Comparison of ENCODE assay signal across 14 mouse cellular contexts in genomic region chr13:64252147-64252546, GRCm38 (mm10). TPM values are rescaled to one million over a fixed set of nuclear protein-coding genes. Genes with fewer than 3 reads are reported as not detected.
DNase-seq lines count a peak whose midpoint lies in the region; ATAC-seq and TF ChIP-seq lines count a peak whose summit lies in the region.
"Had no signal": no experiment of that assay in that cellular context is flagged by ENCODE, and none has a peak within 500 bp of the region (broad histone marks: within the 10 kb centered on the region; RNA-seq: fewer than 3 reads in every experiment).

No protein-coding gene starts in this region.

- H3K4me2 ChIP-seq in neural tube, embryonic 15.5 days: no peak overlapping the region
- H3K4me2 ChIP-seq: heart, embryonic 12.5 days; hindbrain, embryonic 12.5 days; limb, embryonic 12.5 days; stomach, embryonic 15.5 days had no signal

- intact Hi-C loops in left cerebral cortex, postnatal 25 days (cut with DNase I): no loop called here

- peaks cover 10% of the 10 kb centered on the region for H3K4me1 ChIP-seq in neural tube, embryonic 15.5 days
- H3K4me1 ChIP-seq: hindbrain, embryonic 12.5 days had no signal

- ATAC-seq in neural tube, embryonic 15.5 days (ENCODE audit: low FRiP score): no peak

- peaks cover 22% of the 10 kb centered on the region for H3K79me3 ChIP-seq in C2C12 (ENCODE audit: low read depth)

- no peak overlapping the region for H3K4me3 ChIP-seq in C2C12 (ENCODE audit: insufficient read depth, poor library complexity, severe bottlenecking)
- H3K4me3 ChIP-seq in neural tube, embryonic 15.5 days (replicated peaks): no peak overlapping the region
- H3K4me3 ChIP-seq: heart, embryonic 12.5 days; hindbrain, embryonic 12.5 days; limb, embryonic 12.5 days; stomach, embryonic 15.5 days had no signal

- TF ChIP-seq CTCF in C2C12 (IDR thresholded peaks at IDR 0.05; ENCODE audit: control insufficient read depth, insufficient read depth, insufficient read length): no peak

- 75% methylated on average over 5 of the region's 5 CpGs for WGBS in neural tube, embryonic 15.5 days

- no peak overlapping the region for H3K27ac ChIP-seq in neural tube, embryonic 15.5 days (replicated peaks)
- H3K27ac ChIP-seq: hindbrain, embryonic 12.5 days; limb, embryonic 12.5 days; stomach, embryonic 15.5 days had no signal

- no peaks in the 10 kb centered on the region for H3K36me3 ChIP-seq in C2C12 (ENCODE audit: control insufficient read depth, insufficient read depth)
- H3K36me3 ChIP-seq in neural tube, embryonic 15.5 days: no peaks in the 10 kb centered on the region
- H3K36me3 ChIP-seq: heart, embryonic 12.5 days; hindbrain, embryonic 12.5 days; limb, embryonic 12.5 days; stomach, embryonic 15.5 days had no signal

- DNase-seq in lung, adult 18-20 months: peak; percentile 43 to 50
- DNase-seq in lung, postnatal 10 days: no peak
- peak; percentile 87 for DNase-seq in adrenal gland, adult 2 months
- DNase-seq in monocyte, adult 2 months (ENCODE audit: low read depth in 1 of 2, low spot score in 2 of 2): peak; percentile 7 to 45
- no peak for DNase-seq in left cerebral cortex, postnatal 25 days (ENCODE audit: low spot score in 2 of 2)
- DNase-seq in layer of hippocampus, adult 9-10 months (ENCODE audit: low spot score): no peak
- DNase-seq: cerebellum, postnatal 36 days; kidney, adult 8-10 months had no signal

- no peaks in the 10 kb centered on the region for H3K27me3 ChIP-seq in C2C12 (ENCODE audit: control insufficient read depth, insufficient read depth, insufficient read length)
- no peaks in the 10 kb centered on the region for H3K27me3 ChIP-seq in neural tube, embryonic 15.5 days (replicated peaks)
- H3K27me3 ChIP-seq: heart, embryonic 12.5 days; hindbrain, embryonic 12.5 days; limb, embryonic 12.5 days; stomach, embryonic 15.5 days had no signal

- H3K9ac ChIP-seq in neural tube, embryonic 15.5 days (replicated peaks): no peak overlapping the region
- H3K9ac ChIP-seq: heart, embryonic 12.5 days; hindbrain, embryonic 12.5 days; limb, embryonic 12.5 days; stomach, embryonic 15.5 days had no signal

- H3K79me2 ChIP-seq in C2C12 (ENCODE audit: control insufficient read depth, insufficient read depth): peaks cover 80% of the 10 kb centered on the region

- H3K9me3 ChIP-seq in neural tube, embryonic 15.5 days (replicated peaks): no peaks in the 10 kb centered on the region
- H3K9me3 ChIP-seq: heart, embryonic 12.5 days; hindbrain, embryonic 12.5 days; limb, embryonic 12.5 days; stomach, embryonic 15.5 days had no signal

- H3ac ChIP-seq in C2C12 (ENCODE audit: control insufficient read depth, insufficient read length, low read depth): no peak overlapping the region

TF ChIP-seq in C2C12, 6 proteins besides CTCF, POLR2A, EP300 and RAD21:
- TF ChIP-seq USF1 (IDR thresholded peaks at IDR 0.05; ENCODE audit: low read depth): peak; percentile 100
- no peak for TF ChIP-seq MYOG (IDR thresholded peaks at IDR 0.05; ENCODE audit: control insufficient read depth, extremely low read depth, insufficient read length)
- TF ChIP-seq MAX (IDR thresholded peaks at IDR 0.05): peak; percentile 79
- TF ChIP-seq CEBPB (IDR thresholded peaks at IDR 0.05; ENCODE audit: low read depth): no peak
- TF ChIP-seq MYOD1 (IDR thresholded peaks at IDR 0.05; ENCODE audit: control insufficient read depth, insufficient read length, low read depth): no peak
- no peak for TF ChIP-seq FOSL1 (IDR thresholded peaks at IDR 0.05; ENCODE audit: insufficient read depth, low read length, poor library complexity, severe bottlenecking)

RNA-seq across cellular contexts. Expression of gene Cdc14b, which starts 22.9 kb away (rescaled TPM):
- 4.7 TPM for polyA plus RNA-seq in C2C12 (2012; fragmentation: generic; extraction: Trizol)
- 10 to 100 TPM in 1 of 2 experiments, 1 to 10 TPM in 1; 8.9 to 10.4 TPM for total RNA-seq in adrenal gland, adult 2 months (2021)
- polyA plus RNA-seq in adrenal gland, adult 2 months (2012; rRNA removed): 2.9 and 4.1 TPM in 2 replicates
- 10 to 100 TPM in 1 of 2 experiments, 1 to 10 TPM in 1; 9.8 to 10.3 TPM for total RNA-seq in left cerebral cortex, postnatal 25 days (2021)
- polyA plus RNA-seq in neural tube, embryonic 15.5 days (2015; fragmentation: Nextera tagmentation; extraction: Ambion mirVana): 2.8 and 6.1 TPM in 2 replicates

Comparison
In these comparisons a context has a peak if more than half of its experiments do, and no peak if none do; other contexts are left out.
1. DNase-seq: peak in lung, adult 18-20 months (2 of 2), adrenal gland, adult 2 months (single experiment) and monocyte, adult 2 months (2 of 2); none in lung, postnatal 10 days (single experiment), left cerebral cortex, postnatal 25 days (0 of 2) and layer of hippocampus, adult 9-10 months (single experiment).